Mouse (Mus musculus) frontal cortex, adult (tissue): Measurements from ENCODE around the gene Lifr.
A peak's percentile ranks its signal among the peaks of the same experiment; 100 is the strongest.

Experiments
- ATAC-seq: cut with Nextera tagmentation; 2 replicates; pipeline ENCODE4 v1.9.2; 2017; ENCODE audit warnings: mild to moderate bottlenecking, moderate library complexity, mixed read lengths; ENCODE audit not compliant: low TSS enrichment

Gene Lifr

DNA sequence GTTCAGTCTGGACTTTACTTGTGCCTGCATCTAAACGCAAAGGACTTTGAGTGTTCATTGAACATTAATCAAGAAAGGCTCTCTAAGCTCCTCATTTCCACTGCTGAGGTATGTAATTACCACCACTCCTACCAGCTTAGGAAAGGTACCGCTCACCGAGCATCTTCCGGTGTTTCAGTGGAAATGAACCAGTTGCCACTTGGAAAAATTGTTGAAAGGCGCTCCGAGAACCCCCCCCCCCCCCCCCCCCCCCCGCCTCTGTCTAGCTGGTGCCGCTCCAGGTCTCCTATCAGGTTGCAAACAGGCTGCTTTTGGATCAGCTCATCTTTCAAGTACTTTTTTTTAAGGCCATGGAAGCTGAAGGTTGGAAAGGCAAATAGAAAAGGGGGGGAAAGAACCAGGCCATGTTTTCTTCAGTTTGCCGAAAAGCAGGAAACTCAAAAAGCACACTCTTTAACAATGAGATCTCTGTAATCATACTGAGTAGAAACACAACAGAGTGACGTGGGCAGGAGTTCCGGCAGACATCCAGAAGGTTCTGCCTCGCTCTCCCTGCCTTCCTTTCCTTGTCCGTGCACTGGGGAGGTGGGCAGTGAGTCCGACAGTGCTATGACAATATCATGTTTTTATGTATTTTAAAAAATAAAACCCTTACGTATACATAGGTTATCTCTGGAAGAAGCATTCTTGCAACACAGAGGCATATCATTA lies 9.3 kb upstream of the Lifr start:
- no peak for ATAC-seq

GRCm38 (mm10) chr15:7081795-7082194 lies 8.6 kb upstream of the Lifr start:
- ATAC-seq, result no peak

GRCm38 (mm10) chr15:7082901-7083300 lies 7.5 kb upstream of the Lifr start:
- ATAC-seq, result no peak

GRCm38 (mm10) chr15:7084780-7085497 lies 5.5 kb upstream of the Lifr start:
- no peak; the same call in 1 of the 2 replicates for ATAC-seq

DNA sequence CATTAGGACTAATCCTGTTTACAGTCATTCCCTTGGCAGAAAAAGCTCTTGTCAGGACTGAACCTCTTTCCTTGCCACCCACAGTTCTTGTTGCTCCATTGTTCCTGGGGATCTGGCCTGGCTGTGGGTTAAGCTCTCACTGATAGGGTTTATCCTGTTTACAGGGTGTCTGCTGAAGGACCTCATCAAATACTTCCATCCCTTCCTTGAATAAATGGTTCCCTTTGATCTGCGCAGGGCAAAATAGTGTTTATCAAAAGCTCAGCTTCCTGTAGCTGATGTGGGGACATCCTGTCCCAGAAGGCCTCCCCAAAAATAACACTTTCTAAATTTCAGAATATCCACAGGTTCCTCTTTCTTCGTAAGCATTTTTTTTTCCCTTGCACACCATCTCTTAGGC lies 1.7 kb upstream of the Lifr start:
- no peak for ATAC-seq

GRCm38 (mm10) chr15:7092321-7092720 lies 1.9 kb downstream of the Lifr start:
- ATAC-seq, result peak; percentile 80

GRCm38 (mm10) chr15:7099406-7099805 lies 9.0 kb downstream of the Lifr start:
- no peak for ATAC-seq

DNA sequence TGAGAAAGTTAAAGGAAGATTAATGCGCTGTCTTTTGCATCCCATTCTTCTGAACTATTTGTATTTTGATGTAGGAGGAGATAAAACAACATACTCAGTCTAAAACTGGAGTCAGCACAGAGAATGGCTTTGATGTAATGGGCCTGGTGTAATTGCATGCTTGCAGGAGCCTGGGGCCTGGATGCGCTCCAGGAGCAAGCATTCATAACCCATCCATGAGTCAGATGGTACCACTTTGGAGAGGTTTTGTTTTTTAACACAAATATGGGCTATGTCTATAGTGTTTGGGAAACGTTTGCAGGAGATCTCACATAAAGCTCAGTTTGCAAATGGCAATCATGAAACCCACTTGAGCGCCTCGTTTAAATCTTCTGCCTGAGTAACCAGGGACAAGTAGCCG lies 9.8 kb downstream of the Lifr start:
- ATAC-seq, result peak; percentile 79

DNA sequence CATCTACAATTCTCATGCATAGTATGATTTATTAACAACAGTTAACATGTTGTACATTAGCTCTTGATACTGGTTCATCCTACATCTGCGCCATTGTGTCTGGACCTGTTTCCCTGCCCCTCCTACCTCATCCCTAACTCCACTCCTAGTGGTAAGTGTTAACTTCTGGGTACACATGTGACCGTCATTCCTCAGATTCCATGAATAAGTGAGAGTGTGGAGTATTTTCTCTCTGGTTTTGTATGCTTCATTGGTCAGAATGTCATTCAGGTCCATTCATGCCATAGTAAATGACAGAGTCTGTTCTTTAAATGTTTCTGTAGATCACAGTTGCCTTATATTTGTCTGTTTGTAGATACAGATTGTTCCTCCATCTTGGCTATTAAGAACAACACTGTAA lies 12.6 kb downstream of the Lifr start:
- ATAC-seq, result no peak

DNA sequence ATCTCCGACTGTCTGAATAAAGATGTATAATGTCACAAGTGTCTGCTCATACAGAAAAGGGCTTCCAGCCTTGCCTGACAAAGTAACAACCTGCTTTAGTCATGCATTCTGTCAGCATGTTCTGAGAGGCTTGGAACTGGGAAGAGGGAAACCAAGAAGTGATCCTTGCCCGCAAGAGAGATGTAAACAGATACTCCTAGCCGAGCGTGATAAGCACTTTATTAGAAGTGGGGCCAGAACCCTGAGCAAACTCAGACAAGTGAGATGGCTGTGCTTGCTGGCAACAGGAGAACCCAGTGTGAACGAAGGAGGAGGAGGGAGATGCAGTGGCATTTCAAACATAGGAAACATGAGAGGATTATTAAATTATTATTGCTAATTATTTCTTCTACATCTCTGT lies 14.8 kb downstream of the Lifr start:
- no peak for ATAC-seq

DNA sequence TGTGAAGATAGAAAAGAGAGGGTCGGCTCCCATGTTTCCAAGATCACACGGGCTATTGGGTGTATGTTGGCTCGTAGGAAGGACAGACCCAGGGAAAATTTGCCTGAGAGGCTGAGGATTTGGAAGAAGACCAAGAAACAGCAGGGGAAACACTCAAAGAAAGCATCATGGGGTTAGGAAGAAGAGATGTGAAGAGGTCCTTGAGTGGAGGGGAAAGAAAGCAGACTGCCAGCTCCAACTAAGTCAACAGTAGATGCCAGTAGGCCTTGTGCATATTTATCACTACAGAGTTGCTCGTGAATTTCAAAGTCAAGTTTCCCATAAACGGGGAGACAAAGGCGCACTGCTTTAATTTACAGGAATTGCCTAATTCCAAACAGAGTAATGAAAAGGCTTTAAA lies 17.7 kb downstream of the Lifr start:
- no peak for ATAC-seq

GRCm38 (mm10) chr15:7112227-7112907 lies 22.0 kb downstream of the Lifr start:
- ATAC-seq, result no peak

- no peak for ATAC-seq
Measured at GRCm38 (mm10) chr15:7113906-7114305, 23.5 kb downstream of the Lifr start.

- ATAC-seq, result no peak
Measured at GRCm38 (mm10) chr15:7115326-7116003, 25.1 kb downstream of the Lifr start.

DNA sequence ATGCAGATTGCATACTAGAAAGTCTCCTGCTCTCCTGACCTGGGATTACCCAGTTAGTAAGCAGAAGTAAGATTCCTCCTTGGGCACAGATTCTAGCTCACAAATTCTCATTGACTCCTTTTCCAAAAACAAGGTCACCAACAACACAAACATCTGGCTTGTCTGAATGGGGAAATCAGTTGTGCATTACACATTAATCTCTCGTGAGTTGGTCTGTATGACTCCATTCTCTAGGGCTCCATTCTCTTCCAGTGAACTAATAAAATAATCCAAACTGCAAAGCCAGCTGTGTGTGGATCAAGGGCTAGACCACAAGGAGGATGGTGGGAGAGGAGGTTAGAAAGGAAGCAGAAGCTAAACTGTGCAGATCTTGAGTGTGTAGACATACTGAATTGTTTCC lies 25.8 kb downstream of the Lifr start:
- ATAC-seq, result no peak

DNA sequence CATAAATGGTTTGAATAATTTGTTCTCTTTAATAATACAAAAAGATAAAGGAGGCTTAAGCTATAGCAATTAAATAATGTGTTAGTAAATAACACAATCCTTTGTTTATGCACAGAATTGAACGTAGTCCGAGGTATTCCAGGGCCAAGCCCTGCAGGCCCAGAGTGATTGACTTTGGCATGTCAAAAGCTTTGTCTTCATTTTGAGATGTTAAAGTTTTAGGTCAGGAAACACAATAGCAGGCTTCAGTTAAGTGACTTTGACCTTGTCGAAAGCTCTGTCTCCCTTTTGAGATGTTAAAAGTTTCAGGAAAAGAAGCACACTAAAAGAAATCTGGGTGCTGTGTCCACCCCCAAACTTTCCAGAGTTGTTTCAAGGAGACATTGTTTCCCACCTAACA lies 26.3 kb downstream of the Lifr start:
- ATAC-seq, result no peak

- ATAC-seq, result peak; percentile 59
Measured at GRCm38 (mm10) chr15:7117944-7118343, 27.5 kb downstream of the Lifr start.

DNA sequence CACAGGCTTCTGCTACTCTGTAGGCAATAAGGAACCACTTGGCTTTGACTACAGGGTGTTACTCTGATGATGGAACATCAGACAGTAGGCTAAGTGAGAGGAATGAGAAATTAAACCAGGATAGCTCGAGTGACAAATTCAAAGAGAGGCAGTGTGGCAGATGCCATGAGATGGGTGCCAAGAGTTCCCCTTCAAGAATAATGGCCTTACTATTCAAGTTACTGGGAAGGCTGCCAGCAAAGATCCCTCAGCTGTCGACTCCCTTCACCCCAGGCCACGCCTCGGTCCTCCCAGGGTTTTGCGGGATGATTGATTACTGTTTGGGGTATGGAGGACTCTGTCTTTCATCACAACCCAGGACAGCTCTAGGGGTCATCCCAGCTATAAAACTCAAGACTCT lies 28.4 kb downstream of the Lifr start:
- peak; percentile 74 for ATAC-seq

GRCm38 (mm10) chr15:7119930-7120512 lies 29.6 kb downstream of the Lifr start:
- ATAC-seq, result no peak

DNA sequence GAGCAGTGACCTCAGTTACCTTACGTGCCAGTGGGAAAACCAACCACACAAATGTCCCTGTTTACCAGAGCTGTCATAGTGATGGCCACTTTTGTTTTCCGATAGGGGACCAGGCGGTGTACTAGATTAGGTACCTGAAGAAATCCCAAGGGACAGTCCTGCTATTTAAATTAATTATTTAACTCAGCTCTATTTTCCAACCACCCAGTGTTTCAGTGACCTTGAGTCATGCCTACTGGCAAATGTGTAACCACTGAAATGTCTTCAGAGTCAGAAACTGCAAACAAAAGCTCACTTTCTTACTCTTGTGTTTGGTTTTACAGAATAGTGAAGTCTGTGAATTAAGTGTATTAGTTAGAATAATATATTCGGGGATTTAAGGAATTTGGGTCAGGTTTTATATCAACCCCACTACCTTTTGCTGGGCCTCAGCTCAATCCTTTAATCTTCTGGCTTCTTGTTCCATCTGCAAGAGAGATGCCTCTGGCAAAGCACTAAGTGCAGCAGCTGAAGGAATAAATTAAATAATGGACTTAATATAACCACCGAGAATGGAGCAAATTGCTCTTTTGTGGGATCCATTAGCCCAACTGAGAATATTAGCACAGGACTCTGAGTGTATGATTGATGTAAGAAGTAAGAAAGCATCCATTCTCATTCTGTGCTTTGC lies 33.5 kb downstream of the Lifr start:
- ATAC-seq, result no peak

GRCm38 (mm10) chr15:7126171-7126570 lies 35.8 kb downstream of the Lifr start:
- ATAC-seq, result no peak
